Mouse (Mus musculus) natural killer cell, adult 2 months (primary cell): ENCODE data around the gene 2310046K23Rik.
"Not testable (repeated sequence)": the region's sequence is repeated elsewhere in the genome, so short reads cannot be mapped to it uniquely, and the experiment has no call there.

Experiments
- DNase-seq, 2 experiments: peaks; one replicate each; pipeline ENCODE4 v3.0.0; 2022; ENCODE audit warnings: low spot score in 2 of 2

2310046K23Rik gene

DNA sequence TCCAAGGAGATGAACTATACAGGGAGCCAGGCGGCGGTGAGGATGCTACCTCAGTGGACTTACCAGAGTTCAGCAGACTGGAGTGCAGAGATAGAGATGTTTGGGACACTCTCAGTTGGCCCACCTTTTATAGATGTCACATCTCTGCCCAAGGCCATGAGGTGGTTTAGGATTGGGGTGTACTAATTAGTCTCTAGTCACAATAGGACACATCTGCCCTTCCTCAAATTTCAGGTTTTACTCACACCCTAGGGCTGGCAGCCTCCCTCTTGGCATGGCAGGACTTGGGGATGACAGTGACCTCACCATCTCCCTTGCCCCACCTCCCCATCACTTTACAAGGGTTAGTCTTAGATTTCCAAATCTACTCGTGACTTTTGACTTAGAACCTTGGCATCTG, at the start of gene 2310046K23Rik:
Gene 2310046K23Rik (minus strand): TSS at position 101 of the 400 bp plus-strand sequence.
- no peak for DNase-seq

DNA sequence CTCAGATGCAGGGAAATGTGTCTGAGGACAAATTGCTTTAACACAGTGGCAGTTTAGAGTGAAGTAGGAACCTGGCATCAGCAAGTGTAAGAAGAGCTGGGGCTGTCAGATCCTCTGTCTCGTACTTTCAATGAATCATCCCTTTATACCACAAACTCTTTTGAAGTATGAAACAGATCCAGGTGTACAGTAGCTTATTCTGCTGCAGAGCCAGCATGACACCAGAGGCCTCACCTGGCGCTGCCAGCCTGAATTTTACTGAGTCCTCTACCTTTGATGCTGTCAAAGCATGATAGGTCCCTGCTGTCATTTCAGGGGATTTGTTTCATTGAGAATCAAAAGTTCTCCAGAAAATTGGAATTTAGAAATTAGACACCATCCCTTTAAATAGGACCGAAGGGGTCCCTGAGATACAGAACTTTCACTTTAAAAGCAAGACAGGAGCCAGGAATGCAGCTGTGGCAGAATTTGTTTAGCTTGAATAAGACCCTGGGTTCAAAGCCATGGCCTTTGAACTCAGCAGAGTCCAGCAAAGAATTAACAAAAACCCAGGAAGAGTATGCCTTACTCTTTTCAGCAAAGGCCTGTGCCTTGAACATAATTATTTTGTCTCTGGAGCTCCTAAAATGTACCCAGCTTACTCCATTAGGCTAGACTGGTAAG, 49.0 kb upstream of the 2310046K23Rik start:
- no peak for DNase-seq

DNA sequence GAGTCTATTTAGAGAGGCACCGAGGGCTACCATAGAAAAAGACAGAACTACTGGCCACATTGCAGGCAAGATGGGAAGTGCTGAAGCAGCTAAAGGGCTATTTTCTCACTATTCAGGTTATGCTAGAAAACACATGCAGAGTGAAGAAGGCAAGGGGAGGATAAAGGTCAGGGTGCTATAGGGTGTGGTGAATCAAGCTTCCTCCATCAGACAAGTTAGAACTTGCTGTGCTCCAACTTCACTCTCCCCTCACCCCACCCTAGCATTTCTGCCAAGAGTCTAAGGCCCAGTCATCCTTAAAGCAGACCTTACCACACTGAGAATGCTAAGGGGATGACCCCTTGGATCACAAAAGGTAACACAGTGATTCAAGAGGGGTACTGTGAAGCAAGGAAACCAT, 45.2 kb upstream of the 2310046K23Rik start:
- DNase-seq, result no peak

DNA sequence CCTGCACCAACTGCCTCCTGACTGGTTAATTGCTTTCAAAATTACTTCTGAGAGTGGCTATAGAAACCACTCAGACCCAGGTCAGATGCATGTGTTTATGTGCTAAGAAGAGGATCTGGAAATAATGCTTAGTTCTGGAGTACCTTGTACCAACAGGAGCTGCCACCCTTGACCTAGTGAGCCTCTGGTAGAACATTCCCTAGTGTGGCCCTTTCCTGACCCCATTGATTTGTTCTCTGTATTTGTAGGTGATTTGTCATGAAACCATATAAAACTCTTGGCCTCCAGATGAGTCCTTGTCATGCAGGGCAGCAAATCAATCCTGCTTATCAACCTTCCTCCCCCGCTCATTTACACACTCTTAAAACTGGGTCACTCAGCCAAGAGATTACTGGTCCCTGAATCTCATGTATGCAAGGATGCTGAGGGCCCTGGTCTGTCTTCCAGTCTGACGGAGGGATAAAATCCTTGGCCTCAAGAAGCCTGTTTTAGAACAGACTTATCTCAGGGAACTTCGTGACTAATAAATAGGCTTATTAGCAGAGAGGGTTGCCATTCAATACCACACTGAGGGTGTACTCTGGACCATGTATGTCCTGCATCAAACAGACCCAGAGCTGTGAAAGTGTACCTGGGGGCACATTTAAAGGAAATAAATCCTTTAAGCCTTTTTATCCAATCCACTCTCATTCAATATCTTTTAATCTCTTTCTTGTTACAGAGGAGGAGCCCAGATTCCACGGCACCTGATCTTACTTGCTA, 44.5 kb upstream of the 2310046K23Rik start:
- DNase-seq, result no peak

DNA sequence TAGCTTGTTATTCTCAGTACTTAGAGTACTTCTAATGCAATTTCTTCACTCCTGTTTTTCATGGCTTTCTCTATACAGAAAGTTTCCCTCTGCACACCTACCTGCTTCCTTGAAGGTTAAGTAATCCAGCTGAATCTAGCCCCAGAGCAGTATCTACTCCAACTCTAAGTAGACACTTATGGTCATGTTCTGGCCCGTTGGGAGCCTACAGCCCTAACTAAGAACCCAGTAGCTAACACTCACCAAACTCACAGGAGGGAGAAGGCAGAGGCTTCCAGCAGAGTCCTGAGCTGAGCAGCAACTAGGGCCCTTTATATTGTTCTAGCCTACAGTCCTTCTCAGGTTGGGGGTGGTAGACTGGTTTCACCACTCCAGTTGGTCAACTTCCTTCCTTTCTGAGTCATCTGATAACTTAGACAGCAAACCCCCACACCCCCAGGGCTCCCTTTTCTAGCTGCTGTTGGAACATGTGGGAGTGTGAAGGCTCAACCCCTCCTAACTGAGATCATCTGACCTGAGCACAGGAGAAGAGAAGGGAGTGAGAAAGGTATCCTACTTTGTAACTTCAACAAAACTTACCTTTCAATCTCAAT, 39.2 kb upstream of the 2310046K23Rik start, which contains the start of gene Ivl:
Gene Ivl (minus strand): TSS at position 287 of the 593 bp plus-strand sequence.
- DNase-seq, result no peak

DNA sequence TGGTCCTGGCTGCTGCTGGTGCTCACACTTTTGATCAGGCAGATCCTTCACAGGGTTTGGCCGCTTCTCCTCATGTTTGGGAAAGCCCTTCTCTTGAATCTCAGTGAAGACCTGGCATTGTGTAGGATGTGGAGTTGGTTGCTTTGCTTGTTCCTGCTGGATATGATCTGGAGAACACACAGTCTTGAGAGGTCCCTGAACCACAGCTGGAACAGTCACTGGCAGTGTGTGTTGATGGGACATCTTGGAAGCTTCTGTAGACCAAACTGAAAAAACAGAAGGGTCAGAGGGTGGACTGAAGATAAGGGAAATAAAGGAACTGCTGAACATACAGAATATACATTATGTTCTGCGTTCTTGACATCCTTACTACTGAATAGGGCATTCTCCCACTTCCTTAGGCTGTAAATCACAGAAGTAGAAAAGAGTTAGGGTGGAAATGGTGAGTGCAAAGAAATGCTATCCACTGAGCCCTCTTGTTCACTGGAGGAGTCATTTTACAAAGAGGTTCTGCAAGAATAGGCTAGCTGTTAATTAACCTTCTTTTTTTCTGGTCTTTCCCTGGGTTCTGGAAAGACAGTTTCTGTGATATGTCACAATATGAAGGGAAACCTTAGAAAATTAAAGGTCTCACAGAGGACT, 38.3 kb upstream of the 2310046K23Rik start:
- DNase-seq, result no peak

DNA sequence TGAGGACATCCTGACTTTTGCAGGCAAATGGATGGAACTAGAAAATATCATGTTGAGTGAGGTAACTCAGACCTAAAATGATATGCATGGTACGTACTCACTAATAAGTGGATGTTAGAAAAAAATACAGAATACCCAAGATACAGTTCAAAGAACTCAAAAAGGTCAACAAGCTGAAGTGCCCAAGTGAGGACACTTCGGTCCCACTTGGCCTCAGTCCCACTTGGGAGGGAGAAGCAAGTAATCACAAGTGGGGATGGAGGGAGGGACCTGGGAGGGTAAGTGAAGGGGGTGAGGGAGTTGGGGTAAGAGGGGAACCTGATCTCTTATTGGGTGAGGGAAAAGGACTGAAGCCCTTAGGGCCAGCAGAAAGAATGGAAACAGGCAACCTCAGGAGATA, 34.4 kb upstream of the 2310046K23Rik start:
- DNase-seq, result no peak

DNA sequence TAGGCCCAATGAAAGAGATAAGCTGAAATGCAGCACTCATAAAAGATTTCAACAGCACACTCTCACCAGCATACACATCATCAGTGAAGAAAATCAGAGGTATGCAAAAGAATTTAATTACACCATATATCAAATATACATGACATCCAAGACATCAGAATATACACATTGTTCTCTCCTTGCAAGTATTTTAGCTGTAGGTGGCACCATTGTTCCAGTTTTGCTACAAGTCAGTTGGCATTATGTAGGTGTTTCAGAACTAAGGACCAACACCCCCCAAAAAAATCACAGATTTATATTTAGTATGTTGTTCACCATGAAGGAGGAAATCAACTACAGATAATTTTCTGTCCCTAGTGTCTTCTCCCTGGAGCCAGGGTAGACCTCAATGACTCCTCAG, 31.1 kb upstream of the 2310046K23Rik start:
- DNase-seq, result no peak

DNA sequence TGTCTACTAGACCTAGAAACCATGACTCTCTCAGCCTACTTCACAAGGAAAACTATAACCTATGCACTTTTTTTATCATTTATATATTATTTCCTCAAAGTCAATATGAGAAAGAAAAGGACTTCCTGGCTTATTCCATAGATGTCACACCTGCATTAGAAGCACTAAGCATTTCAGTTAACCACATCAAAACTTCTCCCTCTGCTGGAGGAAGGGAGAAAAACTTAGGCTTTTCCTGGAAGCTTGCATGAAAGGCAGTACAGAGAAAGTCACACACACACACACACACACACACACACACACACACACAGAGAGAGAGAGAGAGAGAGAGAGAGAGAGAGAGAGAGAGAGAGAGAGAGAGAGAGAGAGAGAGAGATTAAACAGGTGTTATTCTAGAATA, 22.0 kb downstream of the 2310046K23Rik start:
- no peak for DNase-seq

DNA sequence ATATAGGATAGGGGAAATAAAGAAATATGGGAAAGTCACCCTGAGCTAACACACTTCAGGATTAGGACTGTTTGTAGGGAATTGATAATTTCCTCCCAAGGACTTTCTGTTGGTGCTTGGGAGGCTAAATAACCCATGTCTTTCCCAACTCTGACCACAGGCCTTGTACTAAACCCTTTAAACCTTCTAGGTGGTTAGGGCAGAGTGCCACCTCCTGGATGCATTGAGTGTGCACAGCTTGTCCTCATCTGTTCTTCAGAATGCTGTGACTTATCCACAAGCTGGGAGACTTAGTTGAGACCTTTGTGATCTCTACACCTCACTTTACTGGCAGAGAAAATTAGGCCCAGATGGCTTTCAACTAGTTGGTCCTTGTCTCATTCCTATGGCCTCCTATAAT, 23.5 kb downstream of the 2310046K23Rik start:
- no peak for DNase-seq

DNA sequence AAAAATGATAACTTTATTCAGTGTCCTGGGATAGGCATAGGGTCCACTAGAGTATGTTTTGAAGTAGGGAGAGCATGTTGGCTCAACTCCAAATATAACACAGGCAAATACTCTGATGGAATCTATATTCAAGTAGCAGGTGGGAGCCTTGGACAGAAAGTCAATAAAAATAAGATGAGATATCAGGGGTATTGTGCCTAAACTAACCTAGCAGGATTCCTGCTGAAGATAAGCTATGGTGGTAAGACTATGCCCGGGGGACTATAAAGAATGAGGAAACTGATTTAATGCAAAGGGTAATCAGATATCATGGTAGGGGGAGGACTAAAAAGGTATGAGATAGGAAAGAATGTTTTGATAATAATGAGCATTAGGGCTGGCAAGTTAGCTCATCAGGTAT, 26.1 kb downstream of the 2310046K23Rik start:
- DNase-seq, result no peak

DNA sequence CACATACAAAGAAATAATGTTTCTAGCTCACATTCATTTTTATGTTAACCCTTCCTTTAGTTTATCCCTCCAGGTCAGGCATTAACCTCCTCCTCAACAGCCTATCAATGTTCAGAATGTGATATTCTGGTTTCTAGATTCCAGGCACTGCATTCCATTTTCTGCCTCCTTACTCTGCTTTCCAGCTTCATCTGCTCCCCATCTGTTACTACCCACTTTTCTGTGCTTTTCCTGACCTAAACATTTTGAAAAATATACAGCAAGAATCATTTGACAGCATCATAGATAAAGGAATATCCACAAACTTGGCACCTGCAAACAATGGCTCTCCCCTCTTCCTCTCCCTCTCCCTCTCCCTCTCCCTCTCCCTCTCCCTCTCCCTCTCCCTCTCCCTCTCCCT, 30.8 kb downstream of the 2310046K23Rik start:
- DNase-seq, result no peak

DNA sequence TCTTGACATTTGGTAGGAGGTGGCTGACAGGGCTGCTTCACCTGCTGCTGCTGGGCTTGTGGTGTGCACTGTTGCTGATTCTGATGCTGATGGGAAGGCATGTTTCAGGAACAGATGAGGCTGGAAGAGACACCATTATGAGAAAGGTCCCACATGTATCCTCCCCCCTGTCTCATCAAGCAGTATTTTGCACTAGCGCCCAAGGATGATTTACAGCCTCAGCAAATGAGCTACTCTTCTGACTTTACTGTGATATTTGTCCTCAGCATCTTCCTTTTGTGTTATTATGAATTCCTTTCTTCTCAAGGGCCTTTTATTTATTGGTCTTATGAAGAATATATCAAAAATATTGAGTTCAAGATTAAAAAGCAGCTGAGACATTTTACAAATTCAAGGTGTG, 33.9 kb downstream of the 2310046K23Rik start, which contains the start of gene Sprr4:
Gene Sprr4 (minus strand): TSS at position 101 of the 400 bp plus-strand sequence.
- no peak for DNase-seq

DNA sequence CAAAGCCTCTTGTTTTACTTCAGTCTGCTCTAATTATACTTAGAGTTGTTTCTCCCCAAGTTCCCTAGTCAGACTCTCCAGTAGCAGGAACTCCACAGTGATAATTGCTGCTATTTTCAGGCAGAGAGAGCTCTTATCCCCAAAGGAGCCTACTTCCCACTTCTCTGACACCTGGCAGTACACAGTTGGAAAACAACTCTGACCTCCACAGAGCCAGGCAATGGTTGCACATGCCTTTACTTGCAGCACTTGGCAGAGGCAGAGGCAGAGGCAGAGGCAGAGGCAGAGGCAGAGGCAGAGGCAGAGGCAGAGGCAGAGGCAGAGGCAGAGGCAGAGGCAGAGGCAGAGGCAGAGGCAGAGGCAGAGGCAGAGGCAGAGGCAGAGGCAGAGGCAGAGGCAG, 44.0 kb downstream of the 2310046K23Rik start:
- DNase-seq, result not testable (repeated sequence)

DNA sequence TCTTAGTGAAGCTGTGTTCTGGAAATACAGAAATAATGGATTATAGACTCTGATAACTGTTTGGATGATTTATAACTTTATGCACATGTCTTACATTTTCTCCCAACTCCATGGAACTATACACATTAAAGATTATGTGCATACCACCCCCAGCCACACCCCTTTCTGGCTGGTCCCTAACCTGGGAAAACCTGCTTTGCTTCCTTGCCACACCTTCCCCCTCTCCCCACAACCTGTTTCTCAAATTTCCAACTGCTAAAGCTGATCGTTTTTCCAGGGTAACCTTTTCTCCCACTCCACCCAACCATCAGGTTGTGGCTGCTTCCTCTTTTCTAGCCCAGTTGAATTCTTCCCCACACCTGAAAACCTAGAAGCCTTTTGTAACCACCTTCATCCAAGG, 48.0 kb downstream of the 2310046K23Rik start:
- DNase-seq, result no peak

DNA sequence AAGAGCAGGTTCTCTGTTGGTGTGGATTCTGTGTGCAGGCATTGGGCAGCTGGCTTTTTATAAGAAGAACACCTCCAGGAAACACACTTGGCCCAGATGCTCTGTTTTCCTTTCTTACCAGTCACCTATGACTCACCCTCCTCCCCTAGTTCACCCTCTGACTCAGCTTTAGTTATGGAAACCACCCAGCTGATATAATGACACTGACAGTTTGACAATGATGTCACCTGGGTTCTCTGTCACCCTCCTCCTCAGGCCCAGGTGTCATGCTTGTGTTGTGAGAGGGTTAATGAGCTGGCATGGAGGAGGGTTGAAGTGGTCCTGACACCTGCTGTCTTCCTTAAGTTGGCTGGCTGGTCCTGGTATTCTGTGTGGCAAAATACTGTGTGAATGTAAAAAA, 48.4 kb downstream of the 2310046K23Rik start, which contains the start of gene Sprr1a:
Gene Sprr1a (minus strand): TSS at position 33 of the 400 bp plus-strand sequence.
- DNase-seq, result no peak
